Mouse (Mus musculus): ENCODE results near the gene Etv6. TPM values are rescaled to one million over a fixed set of nuclear protein-coding genes. Genes with fewer than 3 reads are reported as not detected.
A peak's percentile ranks its signal among the peaks of the same experiment; 100 is the strongest.

Etv6 gene
- polyA plus RNA-seq, 1 experiment from 2014 or later, result 16.5 TPM

- no peak for DNase-seq (ENCODE audit: low spot score)
These were observed 24.0 kb downstream of the Etv6 start for GRCm38 (mm10) chr6:134059552-134059891.

GRCm38 (mm10) chr6:134060036-134060435, 24.5 kb downstream of the Etv6 start:
- Histone ChIP-seq H3K36me3 (ENCODE audit: control insufficient read depth, insufficient read depth, low read length) (no peaks in the 10 kb centered on the region), H3K27ac (ENCODE audit: low read depth) (no peak overlapping the region), H3K9me3 (ENCODE audit: control insufficient read depth, low read length) (no peaks in the 10 kb centered on the region), H3K4me3 (ENCODE audit: low read depth, low read length) (no peak overlapping the region), H3K4me1 (replicated peaks; ENCODE audit: control insufficient read depth, insufficient read depth, low read length) (peaks cover 29% of the 10 kb centered on the region), H3K27me3 (replicated peaks; ENCODE audit: control insufficient read depth, insufficient read depth, low read length) (no peaks in the 10 kb centered on the region), H3K4me2 (ENCODE audit: low read length) (no peak overlapping the region), H3K9ac (ENCODE audit: low read length) (no peak overlapping the region)
- WGBS, result 76% methylated on average over 9 of the region's 9 CpGs
- DNase-seq (ENCODE audit: low spot score) (no peak), ATAC-seq (replicated peaks; ENCODE audit: low FRiP score, low TSS enrichment, low read depth) (no peak)

More at GRCm38 (mm10) chr6:134059552-134059891, 24.0 kb downstream of the Etv6 start:
- peaks cover 25% of the 10 kb centered on the region for H3K4me1 ChIP-seq (replicated peaks; ENCODE audit: control insufficient read depth, insufficient read depth, low read length)
- no peaks in the 10 kb centered on the region for H3K27me3 ChIP-seq (replicated peaks; ENCODE audit: control insufficient read depth, insufficient read depth, low read length)
- no peak overlapping the region for H3K4me2 ChIP-seq (ENCODE audit: low read length)
- no peak for ATAC-seq (replicated peaks; ENCODE audit: low FRiP score, low TSS enrichment, low read depth)
- no peak overlapping the region for H3K4me3 ChIP-seq (ENCODE audit: low read depth, low read length)
- no peak overlapping the region for H3K27ac ChIP-seq (ENCODE audit: low read depth)
- H3K36me3 ChIP-seq (ENCODE audit: control insufficient read depth, insufficient read depth, low read length), result peaks cover 4% of the 10 kb centered on the region
- WGBS, result 75% methylated on average over 10 of the region's 10 CpGs
- no peak overlapping the region for H3K9ac ChIP-seq (ENCODE audit: low read length)
- H3K9me3 ChIP-seq (ENCODE audit: control insufficient read depth, low read length), result no peaks in the 10 kb centered on the region

GRCm38 (mm10) chr6:134060811-134061210, 25.3 kb downstream of the Etv6 start:
- Histone ChIP-seq H3K4me3 (ENCODE audit: low read depth, low read length) (no peak overlapping the region), H3K4me1 (replicated peaks; ENCODE audit: control insufficient read depth, insufficient read depth, low read length) (peaks cover 29% of the 10 kb centered on the region), H3K27ac (ENCODE audit: low read depth) (peak overlapping the region; percentile 16; the same call in 1 of the 2 replicates), H3K27me3 (replicated peaks; ENCODE audit: control insufficient read depth, insufficient read depth, low read length) (no peaks in the 10 kb centered on the region), H3K9me3 (ENCODE audit: control insufficient read depth, low read length) (no peaks in the 10 kb centered on the region), H3K4me2 (ENCODE audit: low read length) (no peak overlapping the region), H3K36me3 (ENCODE audit: control insufficient read depth, insufficient read depth, low read length) (no peaks in the 10 kb centered on the region), H3K9ac (ENCODE audit: low read length) (no peak overlapping the region)
- ATAC-seq (replicated peaks; ENCODE audit: low FRiP score, low TSS enrichment, low read depth) (no peak), DNase-seq (ENCODE audit: low spot score) (no peak)
- WGBS, result 36% methylated on average over 12 of the region's 12 CpGs

- ATAC-seq (replicated peaks; ENCODE audit: low FRiP score, low TSS enrichment, low read depth) (no peak), DNase-seq (ENCODE audit: low spot score) (no peak)
- Histone ChIP-seq H3K4me2 (ENCODE audit: low read length) (no peak overlapping the region), H3K27me3 (replicated peaks; ENCODE audit: control insufficient read depth, insufficient read depth, low read length) (no peaks in the 10 kb centered on the region), H3K9me3 (ENCODE audit: control insufficient read depth, low read length) (no peaks in the 10 kb centered on the region), H3K4me3 (ENCODE audit: low read depth, low read length) (no peak overlapping the region), H3K36me3 (ENCODE audit: control insufficient read depth, insufficient read depth, low read length) (peaks cover 9% of the 10 kb centered on the region; the same call in 1 of the 2 replicates), H3K27ac (ENCODE audit: low read depth) (no peak overlapping the region), H3K4me1 (replicated peaks; ENCODE audit: control insufficient read depth, insufficient read depth, low read length) (peaks cover 16% of the 10 kb centered on the region; the same call in 1 of the 2 replicates), H3K9ac (ENCODE audit: low read length) (no peak overlapping the region)
- WGBS, result 78% methylated on average over 11 of the region's 11 CpGs
These were observed 29.7 kb downstream of the Etv6 start for GRCm38 (mm10) chr6:134065018-134065725.

- Histone ChIP-seq H3K4me2 (ENCODE audit: low read length) (no peak overlapping the region), H3K4me3 (ENCODE audit: low read depth, low read length) (no peak overlapping the region), H3K36me3 (ENCODE audit: control insufficient read depth, insufficient read depth, low read length) (peaks cover 9% of the 10 kb centered on the region; the same call in 1 of the 2 replicates), H3K9ac (ENCODE audit: low read length) (no peak overlapping the region), H3K27ac (ENCODE audit: low read depth) (no peak overlapping the region), H3K9me3 (ENCODE audit: control insufficient read depth, low read length) (no peaks in the 10 kb centered on the region), H3K27me3 (replicated peaks; ENCODE audit: control insufficient read depth, insufficient read depth, low read length) (no peaks in the 10 kb centered on the region), H3K4me1 (replicated peaks; ENCODE audit: control insufficient read depth, insufficient read depth, low read length) (peaks cover 8% of the 10 kb centered on the region; the same call in 1 of the 2 replicates)
- DNase-seq (ENCODE audit: low spot score) (no peak), ATAC-seq (replicated peaks; ENCODE audit: low FRiP score, low TSS enrichment, low read depth) (peak; percentile 58)
- WGBS, result 47% methylated on average over 6 of the region's 6 CpGs
These were observed 30.6 kb downstream of the Etv6 start for GRCm38 (mm10) chr6:134066112-134066511.

GRCm38 (mm10) chr6:134066996-134067395, 31.5 kb downstream of the Etv6 start:
- 80% methylated on average over 4 of the region's 4 CpGs for WGBS

GRCm38 (mm10) chr6:134067536-134067935, 32.0 kb downstream of the Etv6 start:
- ATAC-seq (replicated peaks; ENCODE audit: low FRiP score, low TSS enrichment, low read depth) (no peak), DNase-seq (ENCODE audit: low spot score) (no peak)
- no peaks in the 10 kb centered on the region for H3K27me3 ChIP-seq (replicated peaks; ENCODE audit: control insufficient read depth, insufficient read depth, low read length)
- 0 out of 2 replicates have a peak, but pooled peaks cover 3% of the 10 kb centered on the region for H3K4me1 ChIP-seq (replicated peaks; ENCODE audit: control insufficient read depth, insufficient read depth, low read length)
- no peaks in the 10 kb centered on the region for H3K9me3 ChIP-seq (ENCODE audit: control insufficient read depth, low read length)
- 86% methylated on average over 8 of the region's 8 CpGs for WGBS
- H3K4me3 ChIP-seq (ENCODE audit: low read depth, low read length), result no peak overlapping the region
- peaks cover 9% of the 10 kb centered on the region; the same call in 1 of the 2 replicates for H3K36me3 ChIP-seq (ENCODE audit: control insufficient read depth, insufficient read depth, low read length)
- no peak overlapping the region for H3K4me2 ChIP-seq (ENCODE audit: low read length)
- no peak overlapping the region for H3K27ac ChIP-seq (ENCODE audit: low read depth)
- H3K9ac ChIP-seq (ENCODE audit: low read length), result no peak overlapping the region

More at GRCm38 (mm10) chr6:134066996-134067395, 31.5 kb downstream of the Etv6 start:
- no peak overlapping the region for H3K4me2 ChIP-seq (ENCODE audit: low read length)
- ATAC-seq (replicated peaks; ENCODE audit: low FRiP score, low TSS enrichment, low read depth) (no peak), DNase-seq (ENCODE audit: low spot score) (no peak)
- no peak overlapping the region for H3K27ac ChIP-seq (ENCODE audit: low read depth)
- H3K4me1 ChIP-seq (replicated peaks; ENCODE audit: control insufficient read depth, insufficient read depth, low read length), result 0 out of 2 replicates have a peak, but pooled peaks cover 3% of the 10 kb centered on the region
- no peaks in the 10 kb centered on the region for H3K27me3 ChIP-seq (replicated peaks; ENCODE audit: control insufficient read depth, insufficient read depth, low read length)
- H3K36me3 ChIP-seq (ENCODE audit: control insufficient read depth, insufficient read depth, low read length), result peaks cover 9% of the 10 kb centered on the region; the same call in 1 of the 2 replicates
- no peaks in the 10 kb centered on the region for H3K9me3 ChIP-seq (ENCODE audit: control insufficient read depth, low read length)
- H3K9ac ChIP-seq (ENCODE audit: low read length), result no peak overlapping the region
- H3K4me3 ChIP-seq (ENCODE audit: low read depth, low read length), result no peak overlapping the region

GRCm38 (mm10) chr6:134072439-134072838, 36.9 kb downstream of the Etv6 start:
- Histone ChIP-seq H3K27me3 (replicated peaks; ENCODE audit: control insufficient read depth, insufficient read depth, low read length) (no peaks in the 10 kb centered on the region), H3K36me3 (ENCODE audit: control insufficient read depth, insufficient read depth, low read length) (peaks cover 25% of the 10 kb centered on the region; the same call in 1 of the 2 replicates), H3K27ac (ENCODE audit: low read depth) (no peak overlapping the region), H3K4me1 (replicated peaks; ENCODE audit: control insufficient read depth, insufficient read depth, low read length) (no peaks in the 10 kb centered on the region), H3K4me2 (ENCODE audit: low read length) (no peak overlapping the region), H3K4me3 (ENCODE audit: low read depth, low read length) (no peak overlapping the region), H3K9me3 (ENCODE audit: control insufficient read depth, low read length) (no peaks in the 10 kb centered on the region), H3K9ac (ENCODE audit: low read length) (no peak overlapping the region)
- WGBS, result 81% methylated on average over 7 of the region's 7 CpGs
- ATAC-seq (replicated peaks; ENCODE audit: low FRiP score, low TSS enrichment, low read depth) (no peak), DNase-seq (ENCODE audit: low spot score) (no peak)

GRCm38 (mm10) chr6:134072906-134073305, 37.4 kb downstream of the Etv6 start:
- Histone ChIP-seq H3K9ac (ENCODE audit: low read length) (no peak overlapping the region), H3K4me1 (replicated peaks; ENCODE audit: control insufficient read depth, insufficient read depth, low read length) (no peaks in the 10 kb centered on the region), H3K36me3 (ENCODE audit: control insufficient read depth, insufficient read depth, low read length) (peaks cover 25% of the 10 kb centered on the region; the same call in 1 of the 2 replicates), H3K27me3 (replicated peaks; ENCODE audit: control insufficient read depth, insufficient read depth, low read length) (no peaks in the 10 kb centered on the region), H3K27ac (ENCODE audit: low read depth) (no peak overlapping the region), H3K4me2 (ENCODE audit: low read length) (no peak overlapping the region), H3K4me3 (ENCODE audit: low read depth, low read length) (no peak overlapping the region), H3K9me3 (ENCODE audit: control insufficient read depth, low read length) (no peaks in the 10 kb centered on the region)
- 84% methylated on average over 6 of the region's 6 CpGs for WGBS
- DNase-seq (ENCODE audit: low spot score) (no peak), ATAC-seq (replicated peaks; ENCODE audit: low FRiP score, low TSS enrichment, low read depth) (no peak)

All from intestine, embryonic 14.5 days (tissue).